Mouse (Mus musculus): ENCODE results near the gene Pik3c2g. TPM values are rescaled to one million over a fixed set of nuclear protein-coding genes. Genes with fewer than 3 reads are reported as not detected.

The Pik3c2g gene
- total and polyA plus RNA-seq, 3 experiments, result not detected

GRCm38 (mm10) chr6:139764398-139764797 lies 177.4 kb downstream of the Pik3c2g start:
- TF ChIP-seq POLR2AphosphoS2 (IDR thresholded peaks at IDR 0.05; ENCODE audit: low read length) (no peak), TAL1 (IDR thresholded peaks at IDR 0.05; ENCODE audit: low read length) (no peak), JUND (IDR thresholded peaks at IDR 0.05; ENCODE audit: low read depth, low read length) (no peak), BHLHE40 (IDR thresholded peaks at IDR 0.05; ENCODE audit: borderline replicate concordance, low read depth, low read length) (no peak), POLR2AphosphoS5 (IDR thresholded peaks at IDR 0.05; ENCODE audit: borderline replicate concordance, low read depth, low read length) (no peak), CHD1 (IDR thresholded peaks at IDR 0.05; ENCODE audit: low read depth, low read length) (no peak), MAX (IDR thresholded peaks at IDR 0.05; ENCODE audit: low read length) (no peak), HCFC1 (IDR thresholded peaks at IDR 0.05; ENCODE audit: low read depth, low read length) (no peak)
- Histone ChIP-seq H3K36me3 (ENCODE audit: control insufficient read depth in 1 of 2, insufficient read depth in 2 of 2, low read length in 2 of 2) (no peaks in the 10 kb centered on the region), H3K9me3 (replicated peaks; ENCODE audit: insufficient read depth, low read length) (no peaks in the 10 kb centered on the region), H3K4me1 (ENCODE audit: control insufficient read depth in 1 of 2, insufficient read depth in 2 of 2, low read length in 2 of 2) (no peaks in the 10 kb centered on the region), H3K4me3 (ENCODE audit: control insufficient read depth in 1 of 2, insufficient read depth in 1 of 2, low read depth in 2 of 2, low read length in 2 of 2) (no peak overlapping the region), H3K27me3 (ENCODE audit: control insufficient read depth in 1 of 2, insufficient read depth in 2 of 2, low read length in 2 of 2) (no peaks in the 10 kb centered on the region), H3K27ac (ENCODE audit: control insufficient read depth, low read depth, low read length) (no peak overlapping the region), H3K9ac (ENCODE audit: control insufficient read depth, low read depth, low read length, poor library complexity, severe bottlenecking) (no peak overlapping the region), H3K79me2 (ENCODE audit: control insufficient read depth, insufficient read depth, low read length, poor library complexity) (no peaks in the 10 kb centered on the region)
- DNase-seq (ENCODE audit: low read depth, low spot score), result no peak

GRCm38 (mm10) chr6:139769744-139770473 lies 182.9 kb downstream of the Pik3c2g start:
- DNase-seq (ENCODE audit: low read depth, low spot score), result no peak
- Histone ChIP-seq H3K9me3 (replicated peaks; ENCODE audit: insufficient read depth, low read length) (no peaks in the 10 kb centered on the region), H3K79me2 (ENCODE audit: control insufficient read depth, insufficient read depth, low read length, poor library complexity) (no peaks in the 10 kb centered on the region), H3K36me3 (ENCODE audit: control insufficient read depth in 1 of 2, insufficient read depth in 2 of 2, low read length in 2 of 2) (no peaks in the 10 kb centered on the region), H3K27ac (ENCODE audit: control insufficient read depth, low read depth, low read length) (no peak overlapping the region), H3K4me3 (ENCODE audit: control insufficient read depth in 1 of 2, insufficient read depth in 1 of 2, low read depth in 2 of 2, low read length in 2 of 2) (no peak overlapping the region), H3K9ac (ENCODE audit: control insufficient read depth, low read depth, low read length, poor library complexity, severe bottlenecking) (no peak overlapping the region), H3K4me1 (ENCODE audit: control insufficient read depth in 1 of 2, insufficient read depth in 2 of 2, low read length in 2 of 2) (no peaks in the 10 kb centered on the region), H3K27me3 (ENCODE audit: control insufficient read depth in 1 of 2, insufficient read depth in 2 of 2, low read length in 2 of 2) (no peaks in the 10 kb centered on the region)
- TF ChIP-seq EP300 (IDR thresholded peaks at IDR 0.05; ENCODE audit: low read depth in 1 of 2, low read length in 2 of 2) (no peak), NRF1 (IDR thresholded peaks at IDR 0.05; ENCODE audit: insufficient read depth, low read depth, low read length, poor library complexity, severe bottlenecking) (no peak), RAD21 (IDR thresholded peaks at IDR 0.05; ENCODE audit: low read depth, low read length) (no peak), TBP (IDR thresholded peaks at IDR 0.05; ENCODE audit: low read depth, low read length) (no peak), TAL1 (IDR thresholded peaks at IDR 0.05; ENCODE audit: low read length) (no peak), ZKSCAN1 (IDR thresholded peaks at IDR 0.05; ENCODE audit: low read depth, low read length) (no peak), MEF2A (IDR thresholded peaks at IDR 0.05; ENCODE audit: extremely low read depth, insufficient replicate concordance, low read depth, low read length, poor library complexity, severe bottlenecking) (no peak), E2F4 (IDR thresholded peaks at IDR 0.05; ENCODE audit: borderline replicate concordance, low read depth, low read length) (no peak), UBTF (IDR thresholded peaks at IDR 0.05; ENCODE audit: borderline replicate concordance, insufficient read depth, low read depth, low read length) (no peak), CTCF (IDR thresholded peaks at IDR 0.05 in 2 of 3, conservative IDR thresholded peaks at IDR 0.05 in 1 of 3; ENCODE audit: control insufficient read depth in 1 of 3, insufficient read depth in 1 of 3, low read depth in 2 of 3, low read length in 3 of 3, poor library complexity in 1 of 3, severe bottlenecking in 1 of 3) (no peak), USF2 (IDR thresholded peaks at IDR 0.05; ENCODE audit: borderline replicate concordance in 1 of 2, insufficient read depth in 1 of 2, low read depth in 1 of 2, low read length in 2 of 2) (no peak), MAX (IDR thresholded peaks at IDR 0.05; ENCODE audit: low read length) (no peak), HCFC1 (IDR thresholded peaks at IDR 0.05; ENCODE audit: low read depth, low read length) (no peak), RCOR1 (IDR thresholded peaks at IDR 0.05; ENCODE audit: low read depth, low read length) (no peak), ZC3H11A (IDR thresholded peaks at IDR 0.05; ENCODE audit: low read depth, low read length) (no peak), MAFK (IDR thresholded peaks at IDR 0.05; ENCODE audit: borderline replicate concordance, low read depth, low read length) (no peak), GABPA (IDR thresholded peaks at IDR 0.05; ENCODE audit: low read depth, low read length) (no peak)

All from MEL (cell line).